Mouse (Mus musculus) liver, adult 2 months (tissue): ENCODE measurements around the gene Rere. TPM values are rescaled to one million over a fixed set of nuclear protein-coding genes. Genes with fewer than 3 reads are reported as not detected.

Experiments
- DNase-seq: peaks from one replicate; pipeline ENCODE4 v3.0.0-alpha.2; 2011; ENCODE audit warnings: low read depth, low spot score; ENCODE audit errors: extremely low read depth
- H3K27ac ChIP-seq: fragments of 200-500 bp; replicated peaks from 2 replicates; pipeline ENCODE4 v1.5.1; 2012; ENCODE audit warnings: low read depth, mild to moderate bottlenecking, control low read depth, inconsistent platforms, low read length; ENCODE audit not compliant: insufficient read depth
- H3K27me3 ChIP-seq: fragments of 200-500 bp; 2 replicates; pipeline ENCODE4 v1.6.1; 2012; ENCODE audit warnings: mild to moderate bottlenecking, moderate library complexity, low read length, inconsistent platforms; ENCODE audit not compliant: control insufficient read depth, insufficient read depth
- H3K36me3 ChIP-seq: fragments of 200-500 bp; 2 replicates; pipeline ENCODE4 v1.6.1; 2012; ENCODE audit warnings: low read length, inconsistent platforms; ENCODE audit not compliant: control insufficient read depth, insufficient read depth
- H3K4me1 ChIP-seq: fragments of 200-500 bp; 2 replicates; pipeline ENCODE4 v1.6.1; 2011; ENCODE audit warnings: low read length; ENCODE audit not compliant: control insufficient read depth, insufficient read depth
- H3K4me3 ChIP-seq: fragments of 200-500 bp; 2 replicates; pipeline ENCODE4 v1.5.1; 2011; ENCODE audit warnings: low read depth, mild to moderate bottlenecking, control low read depth, low read length, moderate library complexity; ENCODE audit not compliant: insufficient read depth
- H3K79me2 ChIP-seq: fragments of 200-500 bp; 2 replicates; pipeline ENCODE4 v1.6.1; 2012; ENCODE audit warnings: inconsistent platforms, mild to moderate bottlenecking, low read length, moderate library complexity; ENCODE audit not compliant: control insufficient read depth, insufficient read depth
- H3K9ac ChIP-seq: fragments of 200-500 bp; 2 replicates; pipeline ENCODE4 v1.6.1; 2012; ENCODE audit warnings: low read depth, mild to moderate bottlenecking, control low read depth, inconsistent platforms, low read length
- CTCF ChIP-seq: fragments of 200-500 bp; IDR thresholded peaks from 2 replicates; pipeline ENCODE4 v1.5.1; 2011; ENCODE audit warnings: low read depth, low read length, control low read depth
- POLR2A ChIP-seq: fragments of 200-500 bp; IDR thresholded peaks from 2 replicates; pipeline ENCODE4 v1.6.1; 2011; ENCODE audit warnings: low read length, control low read depth; ENCODE audit not compliant: insufficient read depth; ENCODE audit errors: extremely low read depth
- WGBS: fragments of 180-500 bp; shearing (Covaris S2); methylation state at CpG from one replicate; pipeline ENCODE4 v1.1.7; 2018; 5-methylcytosine and 5-hydroxymethylcytosine counted together
- polyA plus RNA-seq: library from polyadenylated mRNA; depleted of rRNA; stranded (reverse); fragments of >200 nt; gene quantifications from 2 replicates; pipeline ENCODE4 v1.2.3, GENCODE M21; 2012
- total RNA-seq: library from RNA; depleted of rRNA; stranded (reverse); fragments of >200 nt; gene quantifications from 2 replicates; pipeline ENCODE4 v1.2.3, GENCODE M21; 2014

Gene Rere
- total and polyA plus RNA-seq, 2 experiments = 8.8 to 10.0 TPM

GRCm38 (mm10) chr4:150353376-150353900, 72.0 kb downstream of the Rere start:
- H3K4me1 ChIP-seq = peaks cover 12% of the 10 kb centered on the region; the same call in 1 of the 2 replicates
- H3K27ac ChIP-seq = no peak overlapping the region
- TF ChIP-seq CTCF = no peak
- no peak for TF ChIP-seq POLR2A
- no peak overlapping the region for H3K9ac ChIP-seq
- H3K4me3 ChIP-seq = no peak overlapping the region
- DNase-seq = no peak
- 96% methylated on average over 7 of the region's 7 CpGs for WGBS
- peaks cover 30% of the 10 kb centered on the region for H3K79me2 ChIP-seq
- no peaks in the 10 kb centered on the region for H3K36me3 ChIP-seq
- no peaks in the 10 kb centered on the region for H3K27me3 ChIP-seq

- Histone ChIP-seq H3K4me1 (peaks cover 12% of the 10 kb centered on the region; the same call in 1 of the 2 replicates), H3K27ac (no peak overlapping the region), H3K79me2 (peaks cover 30% of the 10 kb centered on the region), H3K36me3 (no peaks in the 10 kb centered on the region), H3K9ac (no peak overlapping the region), H3K4me3 (no peak overlapping the region), H3K27me3 (no peaks in the 10 kb centered on the region)
- no peak for TF ChIP-seq CTCF
- no peak for TF ChIP-seq POLR2A
- peak; percentile 62 for DNase-seq
- WGBS = 38% methylated on average over 5 of the region's 5 CpGs
Observed at GRCm38 (mm10) chr4:150355801-150356200, 74.4 kb downstream of the Rere start.

GRCm38 (mm10) chr4:150361986-150362691, 80.7 kb downstream of the Rere start:
- H3K9ac ChIP-seq = no peak overlapping the region
- H3K79me2 ChIP-seq = peaks cover 14% of the 10 kb centered on the region; the same call in 1 of the 2 replicates
- H3K4me3 ChIP-seq = no peak overlapping the region
- DNase-seq = peak; percentile 94
- TF ChIP-seq POLR2A (no peak), CTCF (no peak)
- H3K4me1 ChIP-seq = peaks cover 13% of the 10 kb centered on the region
- H3K27ac ChIP-seq = peak overlapping the region; percentile 82
- H3K27me3 ChIP-seq = no peaks in the 10 kb centered on the region
- H3K36me3 ChIP-seq = no peaks in the 10 kb centered on the region
- 7% methylated on average over 8 of the region's 8 CpGs for WGBS

GRCm38 (mm10) chr4:150362858-150363257, 81.4 kb downstream of the Rere start:
- no peak overlapping the region for H3K9ac ChIP-seq
- H3K27ac ChIP-seq = peak overlapping the region; percentile 38
- H3K79me2 ChIP-seq = peaks cover 13% of the 10 kb centered on the region; the same call in 1 of the 2 replicates
- no peaks in the 10 kb centered on the region for H3K36me3 ChIP-seq
- H3K4me3 ChIP-seq = no peak overlapping the region
- TF ChIP-seq CTCF = no peak
- no peak for TF ChIP-seq POLR2A
- H3K4me1 ChIP-seq = peaks cover 13% of the 10 kb centered on the region
- H3K27me3 ChIP-seq = no peaks in the 10 kb centered on the region
- peak; percentile 47 for DNase-seq
- 16% methylated on average over 5 of the region's 5 CpGs for WGBS

GRCm38 (mm10) chr4:150364786-150365185, 83.3 kb downstream of the Rere start:
- no peaks in the 10 kb centered on the region for H3K27me3 ChIP-seq
- no peak for DNase-seq
- no peak overlapping the region for H3K4me3 ChIP-seq
- peaks cover 13% of the 10 kb centered on the region for H3K4me1 ChIP-seq
- no peak overlapping the region for H3K9ac ChIP-seq
- no peak for TF ChIP-seq CTCF
- no peak for TF ChIP-seq POLR2A
- H3K36me3 ChIP-seq = no peaks in the 10 kb centered on the region
- no peak overlapping the region for H3K27ac ChIP-seq
- WGBS = 94% methylated on average over 2 of the region's 2 CpGs
- H3K79me2 ChIP-seq = peaks cover 14% of the 10 kb centered on the region; the same call in 1 of the 2 replicates
